Mouse (Mus musculus) stomach, postnatal 0 days (tissue): Measurements from ENCODE around the gene Casp9.

Experiments
- CTCF ChIP-seq: IDR thresholded peaks from 2 replicates; pipeline ENCODE4 v1.5.1; 2016; ENCODE audit warnings: antibody characterized with exemption, low read depth, mild to moderate bottlenecking, moderate library complexity
- EP300 ChIP-seq: optimal IDR thresholded peaks from 2 replicates; pipeline ENCODE3; 2016; ENCODE audit warnings: antibody characterized with exemption

GRCm38 (mm10) chr4:141830381-141830780 lies 37.0 kb downstream of the Casp9 start:
- TF ChIP-seq CTCF (no peak), EP300 (no peak)
